Mouse (Mus musculus) spleen, postnatal 4 days (tissue): ENCODE results near the gene Patj.
"Not testable (repeated sequence)": the region's sequence is repeated elsewhere in the genome, so short reads cannot be mapped to it uniquely, and the experiment has no call there.

Source experiments
- DNase-seq, 2 experiments: peaks; one replicate each; pipeline ENCODE4 v3.0.0; 2022; ENCODE audit warnings: low spot score in 2 of 2

Patj gene

GRCm38 (mm10) chr4:98395690-98396437, at the start of gene Patj:
Gene Patj (plus strand): TSS chr4:98395785.
- DNase-seq = peak; percentile 15 to 65

- DNase-seq = no peak
These were observed 47.0 kb upstream of the Patj start for GRCm38 (mm10) chr4:98348580-98348979.

GRCm38 (mm10) chr4:98358034-98358809, 37.4 kb upstream of the Patj start:
- no peak for DNase-seq

GRCm38 (mm10) chr4:98375401-98375800, 20.2 kb upstream of the Patj start:
- DNase-seq = no peak

- no peak for DNase-seq
These were observed 18.6 kb upstream of the Patj start for GRCm38 (mm10) chr4:98376943-98377342.

- peak; percentile 78 to 90 for DNase-seq
These were observed 12.7 kb upstream of the Patj start, which contains the start of gene Tm2d1 for GRCm38 (mm10) chr4:98382716-98383424. Gene Tm2d1 (minus strand): TSS chr4:98383306.

- no peak for DNase-seq
These were observed 10.5 kb upstream of the Patj start for GRCm38 (mm10) chr4:98385036-98385435.

GRCm38 (mm10) chr4:98395346-98395689, 267 bp upstream of the Patj start:
- DNase-seq = no peak

- DNase-seq = no peak
These were observed 5.5 kb downstream of the Patj start for GRCm38 (mm10) chr4:98400926-98401583.

- no peak for DNase-seq
These were observed 6.0 kb downstream of the Patj start for GRCm38 (mm10) chr4:98401584-98401962.

- DNase-seq = no peak
These were observed 7.9 kb downstream of the Patj start for GRCm38 (mm10) chr4:98403492-98403891.

GRCm38 (mm10) chr4:98404412-98404811, 8.8 kb downstream of the Patj start:
- DNase-seq = no peak

GRCm38 (mm10) chr4:98408455-98408854, 12.9 kb downstream of the Patj start:
- no peak for DNase-seq

- DNase-seq = not testable (repeated sequence)
These were observed 19.6 kb downstream of the Patj start for GRCm38 (mm10) chr4:98415150-98415549.

- DNase-seq = no peak
These were observed 32.8 kb downstream of the Patj start for GRCm38 (mm10) chr4:98428371-98428770.

GRCm38 (mm10) chr4:98435641-98436457, 40.3 kb downstream of the Patj start:
- no peak for DNase-seq

GRCm38 (mm10) chr4:98436664-98437363, 41.2 kb downstream of the Patj start:
- DNase-seq = peak; percentile 29 to 66

- no peak for DNase-seq
These were observed 43.8 kb downstream of the Patj start for GRCm38 (mm10) chr4:98439261-98440005.

GRCm38 (mm10) chr4:98441248-98441647, 45.7 kb downstream of the Patj start:
- no peak for DNase-seq
